Mouse (Mus musculus) lung, embryonic 14.5 days (tissue): ENCODE measurements at regions not wholly inside any gene's neighbourhood (a gene's known extent, or its start where the extent isn't known, plus 50 kb on each side); places are given as distances from the start of the nearest gene placed in this dataset.
A peak's percentile ranks its signal among the peaks of the same experiment; 100 is the strongest.

Experiments
- ATAC-seq: fragments of 200-750 bp; cut with Nextera tagmentation; 2 replicates; pipeline ENCODE4 v1.8.0; 2017; ENCODE audit warnings: mild to moderate bottlenecking, moderate TSS enrichment, moderate library complexity; ENCODE audit not compliant: insufficient read depth
- DNase-seq: peaks from one replicate; pipeline ENCODE4 v3.0.0-alpha.2; 2015
- H3K27ac ChIP-seq: fragments of 300-500 bp; sonication (generic); 2 replicates; pipeline ENCODE4 v1.5.1; 2014; ENCODE audit warnings: low read depth, mild to moderate bottlenecking, moderate library complexity
- H3K27me3 ChIP-seq: fragments of 300-500 bp; sonication (generic); 2 replicates; pipeline ENCODE4 v1.6.1; 2014; ENCODE audit warnings: low read length, control low read depth; ENCODE audit not compliant: insufficient read depth
- H3K36me3 ChIP-seq: fragments of 300-500 bp; sonication (generic); 2 replicates; pipeline ENCODE4 v1.6.1; 2014; ENCODE audit warnings: control low read depth; ENCODE audit not compliant: insufficient read depth
- H3K4me1 ChIP-seq: fragments of 300-500 bp; sonication (generic); 2 replicates; pipeline ENCODE4 v1.6.1; 2014; ENCODE audit warnings: antibody characterized with exemption, control low read depth; ENCODE audit not compliant: insufficient read depth
- H3K4me2 ChIP-seq: fragments of 300-500 bp; sonication (generic); 2 replicates; pipeline ENCODE4 v1.6.1; 2014; ENCODE audit warnings: mild to moderate bottlenecking
- H3K4me3 ChIP-seq: fragments of 300-500 bp; sonication (generic); 2 replicates; pipeline ENCODE4 v1.5.1; 2014; ENCODE audit warnings: low read depth, low read length
- H3K9ac ChIP-seq: fragments of 300-500 bp; sonication (generic); 2 replicates; pipeline ENCODE4 v1.6.1; 2014
- H3K9me3 ChIP-seq: fragments of 300-500 bp; sonication (generic); 2 replicates; pipeline ENCODE4 v1.6.1; 2016; ENCODE audit warnings: low read depth, low read length, control low read depth
- CTCF ChIP-seq: IDR thresholded peaks from 2 replicates; pipeline ENCODE4 v1.5.1; 2016; ENCODE audit warnings: antibody characterized with exemption, low read depth
- WGBS: fragments of 180-500 bp; shearing (Covaris S2); extraction: QIAGEN DNeasy Blood & Tissue Kit; methylation state at CpG from one replicate; pipeline ENCODE4 v1.1.7; 2014; 5-methylcytosine and 5-hydroxymethylcytosine counted together

- no peak overlapping the region for H3K9ac ChIP-seq
- WGBS: 36% methylated on average over 10 of the region's 10 CpGs
- no peaks in the 10 kb centered on the region for H3K9me3 ChIP-seq
- H3K27me3 ChIP-seq: no peaks in the 10 kb centered on the region
- no peaks in the 10 kb centered on the region for H3K36me3 ChIP-seq
- ATAC-seq (peak; percentile 29; the same call in 1 of the 2 replicates), DNase-seq (peak; percentile 27)
- H3K4me2 ChIP-seq: no peak overlapping the region
- H3K4me3 ChIP-seq: no peak overlapping the region
- H3K27ac ChIP-seq: no peak overlapping the region
- TF ChIP-seq CTCF: no peak
- no peaks in the 10 kb centered on the region for H3K4me1 ChIP-seq
Observed at GRCm38 (mm10) chr7:36973654-36974320, 275.9 kb downstream of the Tshz3 start.

GRCm38 (mm10) chr7:36974573-36974972, 276.7 kb downstream of the Tshz3 start:
- DNase-seq (peak; percentile 68), ATAC-seq (no peak)
- TF ChIP-seq CTCF: peak; percentile 64
- no peaks in the 10 kb centered on the region for H3K9me3 ChIP-seq
- no peaks in the 10 kb centered on the region for H3K27me3 ChIP-seq
- H3K36me3 ChIP-seq: no peaks in the 10 kb centered on the region
- H3K9ac ChIP-seq: no peak overlapping the region
- H3K4me3 ChIP-seq: no peak overlapping the region
- H3K4me1 ChIP-seq: no peaks in the 10 kb centered on the region
- H3K27ac ChIP-seq: no peak overlapping the region
- H3K4me2 ChIP-seq: no peak overlapping the region
- 42% methylated on average over 4 of the region's 4 CpGs for WGBS

GRCm38 (mm10) chr7:36975475-36975874, 277.6 kb downstream of the Tshz3 start:
- no peak overlapping the region for H3K4me3 ChIP-seq
- DNase-seq (peak; percentile 67), ATAC-seq (peak; percentile 39; the same call in 1 of the 2 replicates)
- H3K27me3 ChIP-seq: no peaks in the 10 kb centered on the region
- H3K36me3 ChIP-seq: no peaks in the 10 kb centered on the region
- no peaks in the 10 kb centered on the region for H3K4me1 ChIP-seq
- peak; percentile 59 for TF ChIP-seq CTCF
- WGBS: 13% methylated on average over 5 of the region's 5 CpGs
- H3K9ac ChIP-seq: no peak overlapping the region
- no peaks in the 10 kb centered on the region for H3K9me3 ChIP-seq
- no peak overlapping the region for H3K4me2 ChIP-seq
- no peak overlapping the region for H3K27ac ChIP-seq

- Histone ChIP-seq H3K4me2 (0 out of 2 replicates have a peak overlapping the region, but pooled peaks have one; percentile 10), H3K9me3 (no peaks in the 10 kb centered on the region), H3K27ac (no peak overlapping the region), H3K9ac (no peak overlapping the region), H3K36me3 (no peaks in the 10 kb centered on the region), H3K27me3 (no peaks in the 10 kb centered on the region), H3K4me1 (no peaks in the 10 kb centered on the region), H3K4me3 (no peak overlapping the region)
- DNase-seq (peak; percentile 63), ATAC-seq (no peak)
- WGBS: 38% methylated on average over 12 of the region's 12 CpGs
- no peak for TF ChIP-seq CTCF
Observed at GRCm38 (mm10) chr7:36977819-36978218, 279.9 kb downstream of the Tshz3 start.

- H3K27me3 ChIP-seq: no peaks in the 10 kb centered on the region
- no peak overlapping the region for H3K4me3 ChIP-seq
- DNase-seq (no peak), ATAC-seq (no peak)
- H3K4me2 ChIP-seq: no peak overlapping the region
- no peak overlapping the region for H3K9ac ChIP-seq
- 77% methylated on average over 1 of the region's 1 CpGs for WGBS
- no peaks in the 10 kb centered on the region for H3K36me3 ChIP-seq
- no peak overlapping the region for H3K27ac ChIP-seq
- no peaks in the 10 kb centered on the region for H3K4me1 ChIP-seq
- TF ChIP-seq CTCF: no peak
- H3K9me3 ChIP-seq: no peaks in the 10 kb centered on the region
Observed at GRCm38 (mm10) chr7:36989380-36989779, 291.5 kb downstream of the Tshz3 start.

GRCm38 (mm10) chr7:37004601-37005000, 306.7 kb downstream of the Tshz3 start:
- TF ChIP-seq CTCF: no peak

GRCm38 (mm10) chr7:37005701-37006100, 307.8 kb downstream of the Tshz3 start:
- no peak for ATAC-seq
- Histone ChIP-seq H3K36me3 (no peaks in the 10 kb centered on the region), H3K27ac (no peak overlapping the region), H3K9me3 (no peaks in the 10 kb centered on the region), H3K27me3 (no peaks in the 10 kb centered on the region), H3K4me3 (no peak overlapping the region), H3K9ac (no peak overlapping the region), H3K4me1 (no peaks in the 10 kb centered on the region), H3K4me2 (no peak overlapping the region)
- DNase-seq: no peak
- WGBS: 91% methylated on average over 2 of the region's 2 CpGs
- peak; percentile 19; the same call in 1 of the 2 replicates for TF ChIP-seq CTCF

More at GRCm38 (mm10) chr7:37004601-37005000, 306.7 kb downstream of the Tshz3 start:
- H3K36me3 ChIP-seq: no peaks in the 10 kb centered on the region
- H3K27me3 ChIP-seq: no peaks in the 10 kb centered on the region
- WGBS: 65% methylated on average over 5 of the region's 5 CpGs
- no peak overlapping the region for H3K4me2 ChIP-seq
- no peaks in the 10 kb centered on the region for H3K9me3 ChIP-seq
- no peak overlapping the region for H3K4me3 ChIP-seq
- peak; percentile 79 for DNase-seq
- no peak for ATAC-seq
- no peak overlapping the region for H3K27ac ChIP-seq
- H3K4me1 ChIP-seq: 0 out of 2 replicates have a peak, but pooled peaks cover 2% of the 10 kb centered on the region
- H3K9ac ChIP-seq: no peak overlapping the region
